Mouse (Mus musculus) spleen, adult 2 months (tissue): ENCODE data around the gene Bbs9.

Experiments
- CTCF ChIP-seq: fragments of 200-500 bp; IDR thresholded peaks from 2 replicates; pipeline ENCODE4 v1.5.1; 2011; ENCODE audit warnings: mild to moderate bottlenecking, inconsistent platforms; ENCODE audit not compliant: insufficient read depth, insufficient read length, insufficient replicate concordance; ENCODE audit errors: extremely low read depth
- POLR2A ChIP-seq: fragments of 200-500 bp; IDR thresholded peaks from 2 replicates; pipeline ENCODE4 v1.6.1; 2011; ENCODE audit warnings: low read depth, low read length, inconsistent platforms

GRCm38 (mm10) chr9:22494203-22494807, 18.8 kb downstream of the Bbs9 start:
- TF ChIP-seq POLR2A: no peak
- no peak for TF ChIP-seq CTCF
